Mouse (Mus musculus): ENCODE measurements around the gene Elp6. TPM values are rescaled to one million over a fixed set of nuclear protein-coding genes. Genes with fewer than 3 reads are reported as not detected.

Elp6 gene
- polyA plus RNA-seq, 1 experiment from 2014 or later: 20.5 TPM

- WGBS: 89% methylated on average over 5 of the region's 5 CpGs
- H3K27me3 ChIP-seq (replicated peaks; ENCODE audit: control insufficient read depth, insufficient read depth, low read length): no peaks in the 10 kb centered on the region
- H3K9ac ChIP-seq (ENCODE audit: low read depth, low read length): 0 out of 2 replicates have a peak overlapping the region, but pooled peaks have one; percentile 79
- no peak overlapping the region for H3K27ac ChIP-seq (ENCODE audit: low read length)
- H3K9me3 ChIP-seq (ENCODE audit: control insufficient read depth, low read length): no peaks in the 10 kb centered on the region
- ATAC-seq: no peak
- no peak overlapping the region for H3K4me3 ChIP-seq (ENCODE audit: low read length)
- H3K4me2 ChIP-seq (ENCODE audit: low read depth, low read length): no peak overlapping the region
- 0 out of 2 replicates have a peak, but pooled peaks cover 3% of the 10 kb centered on the region for H3K36me3 ChIP-seq (ENCODE audit: control insufficient read depth, insufficient read depth, low read length)
- peaks cover 6% of the 10 kb centered on the region; the same call in 1 of the 2 replicates for H3K4me1 ChIP-seq (ENCODE audit: control insufficient read depth, insufficient read depth, low read length)
Observed at GRCm38 (mm10) chr9:110306371-110306770, 1.4 kb downstream of the Elp6 start.

GRCm38 (mm10) chr9:110314706-110315105, 9.7 kb downstream of the Elp6 start:
- WGBS: 78% methylated on average over 5 of the region's 5 CpGs
- no peak for ATAC-seq
- no peaks in the 10 kb centered on the region for H3K9me3 ChIP-seq (ENCODE audit: control insufficient read depth, low read length)
- H3K36me3 ChIP-seq (ENCODE audit: control insufficient read depth, insufficient read depth, low read length): 0 out of 2 replicates have a peak, but pooled peaks cover 3% of the 10 kb centered on the region
- H3K4me1 ChIP-seq (ENCODE audit: control insufficient read depth, insufficient read depth, low read length): no peaks in the 10 kb centered on the region
- no peak overlapping the region for H3K9ac ChIP-seq (ENCODE audit: low read depth, low read length)
- no peak overlapping the region for H3K4me3 ChIP-seq (ENCODE audit: low read length)
- H3K27ac ChIP-seq (ENCODE audit: low read length): no peak overlapping the region
- H3K4me2 ChIP-seq (ENCODE audit: low read depth, low read length): no peak overlapping the region
- H3K27me3 ChIP-seq (replicated peaks; ENCODE audit: control insufficient read depth, insufficient read depth, low read length): no peaks in the 10 kb centered on the region

- Histone ChIP-seq H3K27me3 (replicated peaks; ENCODE audit: control insufficient read depth, insufficient read depth, low read length) (no peaks in the 10 kb centered on the region), H3K9ac (ENCODE audit: low read depth, low read length) (no peak overlapping the region), H3K4me3 (ENCODE audit: low read length) (no peak overlapping the region), H3K9me3 (ENCODE audit: control insufficient read depth, low read length) (no peaks in the 10 kb centered on the region), H3K4me1 (ENCODE audit: control insufficient read depth, insufficient read depth, low read length) (no peaks in the 10 kb centered on the region), H3K4me2 (ENCODE audit: low read depth, low read length) (no peak overlapping the region), H3K27ac (ENCODE audit: low read length) (no peak overlapping the region), H3K36me3 (ENCODE audit: control insufficient read depth, insufficient read depth, low read length) (0 out of 2 replicates have a peak, but pooled peaks cover 3% of the 10 kb centered on the region)
- ATAC-seq: no peak
- WGBS: 90% methylated on average over 6 of the region's 6 CpGs
Observed at GRCm38 (mm10) chr9:110315410-110315809, 10.4 kb downstream of the Elp6 start.

- H3K4me1 ChIP-seq (ENCODE audit: control insufficient read depth, insufficient read depth, low read length): no peaks in the 10 kb centered on the region
- H3K9me3 ChIP-seq (ENCODE audit: control insufficient read depth, low read length): no peaks in the 10 kb centered on the region
- H3K36me3 ChIP-seq (ENCODE audit: control insufficient read depth, insufficient read depth, low read length): 0 out of 2 replicates have a peak, but pooled peaks cover under 1% of the 10 kb centered on the region
- H3K9ac ChIP-seq (ENCODE audit: low read depth, low read length): no peak overlapping the region
- H3K4me2 ChIP-seq (ENCODE audit: low read depth, low read length): no peak overlapping the region
- H3K4me3 ChIP-seq (ENCODE audit: low read length): no peak overlapping the region
- 92% methylated on average over 8 of the region's 8 CpGs for WGBS
- no peak for ATAC-seq
- H3K27ac ChIP-seq (ENCODE audit: low read length): no peak overlapping the region
- H3K27me3 ChIP-seq (replicated peaks; ENCODE audit: control insufficient read depth, insufficient read depth, low read length): no peaks in the 10 kb centered on the region
Observed at GRCm38 (mm10) chr9:110315904-110316303, 10.9 kb downstream of the Elp6 start.

- Histone ChIP-seq H3K4me2 (ENCODE audit: low read depth, low read length) (no peak overlapping the region), H3K27ac (ENCODE audit: low read length) (no peak overlapping the region), H3K9ac (ENCODE audit: low read depth, low read length) (no peak overlapping the region), H3K27me3 (replicated peaks; ENCODE audit: control insufficient read depth, insufficient read depth, low read length) (no peaks in the 10 kb centered on the region), H3K4me1 (ENCODE audit: control insufficient read depth, insufficient read depth, low read length) (no peaks in the 10 kb centered on the region), H3K9me3 (ENCODE audit: control insufficient read depth, low read length) (no peaks in the 10 kb centered on the region), H3K36me3 (ENCODE audit: control insufficient read depth, insufficient read depth, low read length) (no peaks in the 10 kb centered on the region), H3K4me3 (ENCODE audit: low read length) (no peak overlapping the region)
- ATAC-seq: no peak
- WGBS: 95% methylated on average over 8 of the region's 8 CpGs
Observed at GRCm38 (mm10) chr9:110316503-110316902, 11.5 kb downstream of the Elp6 start.

- H3K9ac ChIP-seq (ENCODE audit: low read depth, low read length): no peak overlapping the region
- H3K9me3 ChIP-seq (ENCODE audit: control insufficient read depth, low read length): no peaks in the 10 kb centered on the region
- no peak overlapping the region for H3K4me2 ChIP-seq (ENCODE audit: low read depth, low read length)
- H3K4me3 ChIP-seq (ENCODE audit: low read length): no peak overlapping the region
- ATAC-seq: no peak
- 95% methylated on average over 10 of the region's 10 CpGs for whole genome bisulfite sequencing
- no peaks in the 10 kb centered on the region for H3K4me1 ChIP-seq (ENCODE audit: control insufficient read depth, insufficient read depth, low read length)
- no peak overlapping the region for H3K27ac ChIP-seq (ENCODE audit: low read length)
- no peaks in the 10 kb centered on the region for H3K36me3 ChIP-seq (ENCODE audit: control insufficient read depth, insufficient read depth, low read length)
- H3K27me3 ChIP-seq (replicated peaks; ENCODE audit: control insufficient read depth, insufficient read depth, low read length): no peaks in the 10 kb centered on the region
Observed at GRCm38 (mm10) chr9:110320769-110321168, 15.8 kb downstream of the Elp6 start.

- Histone ChIP-seq H3K9ac (ENCODE audit: low read depth, low read length) (no peak overlapping the region), H3K27ac (ENCODE audit: low read length) (no peak overlapping the region), H3K4me3 (ENCODE audit: low read length) (no peak overlapping the region), H3K27me3 (replicated peaks; ENCODE audit: control insufficient read depth, insufficient read depth, low read length) (no peaks in the 10 kb centered on the region), H3K4me1 (ENCODE audit: control insufficient read depth, insufficient read depth, low read length) (no peaks in the 10 kb centered on the region), H3K9me3 (ENCODE audit: control insufficient read depth, low read length) (no peaks in the 10 kb centered on the region), H3K4me2 (ENCODE audit: low read depth, low read length) (no peak overlapping the region), H3K36me3 (ENCODE audit: control insufficient read depth, insufficient read depth, low read length) (no peaks in the 10 kb centered on the region)
- ATAC-seq: no peak
Observed at GRCm38 (mm10) chr9:110322972-110323371, 18.0 kb downstream of the Elp6 start.

GRCm38 (mm10) chr9:110324181-110324580, 19.2 kb downstream of the Elp6 start:
- Histone ChIP-seq H3K9me3 (ENCODE audit: control insufficient read depth, low read length) (no peaks in the 10 kb centered on the region), H3K9ac (ENCODE audit: low read depth, low read length) (no peak overlapping the region), H3K36me3 (ENCODE audit: control insufficient read depth, insufficient read depth, low read length) (no peaks in the 10 kb centered on the region), H3K27ac (ENCODE audit: low read length) (no peak overlapping the region), H3K27me3 (replicated peaks; ENCODE audit: control insufficient read depth, insufficient read depth, low read length) (no peaks in the 10 kb centered on the region), H3K4me3 (ENCODE audit: low read length) (no peak overlapping the region), H3K4me1 (ENCODE audit: control insufficient read depth, insufficient read depth, low read length) (no peaks in the 10 kb centered on the region), H3K4me2 (ENCODE audit: low read depth, low read length) (no peak overlapping the region)
- 89% methylated on average over 1 of the region's 1 CpGs for WGBS
- no peak for ATAC-seq

- no peak overlapping the region for H3K9ac ChIP-seq (ENCODE audit: low read depth, low read length)
- no peaks in the 10 kb centered on the region for H3K9me3 ChIP-seq (ENCODE audit: control insufficient read depth, low read length)
- H3K4me1 ChIP-seq (ENCODE audit: control insufficient read depth, insufficient read depth, low read length): no peaks in the 10 kb centered on the region
- H3K27me3 ChIP-seq (replicated peaks; ENCODE audit: control insufficient read depth, insufficient read depth, low read length): no peaks in the 10 kb centered on the region
- H3K4me2 ChIP-seq (ENCODE audit: low read depth, low read length): no peak overlapping the region
- H3K4me3 ChIP-seq (ENCODE audit: low read length): no peak overlapping the region
- H3K27ac ChIP-seq (ENCODE audit: low read length): no peak overlapping the region
- 75% methylated on average over 2 of the region's 2 CpGs for WGBS
- H3K36me3 ChIP-seq (ENCODE audit: control insufficient read depth, insufficient read depth, low read length): no peaks in the 10 kb centered on the region
- ATAC-seq: no peak
Observed at GRCm38 (mm10) chr9:110328178-110328577, 23.2 kb downstream of the Elp6 start.

- H3K27ac ChIP-seq (ENCODE audit: low read length): no peak overlapping the region
- 53% methylated on average over 5 of the region's 5 CpGs for WGBS
- no peaks in the 10 kb centered on the region for H3K36me3 ChIP-seq (ENCODE audit: control insufficient read depth, insufficient read depth, low read length)
- no peaks in the 10 kb centered on the region for H3K27me3 ChIP-seq (replicated peaks; ENCODE audit: control insufficient read depth, insufficient read depth, low read length)
- no peak for ATAC-seq
- peaks cover 4% of the 10 kb centered on the region; the same call in 1 of the 2 replicates for H3K4me1 ChIP-seq (ENCODE audit: control insufficient read depth, insufficient read depth, low read length)
- H3K4me3 ChIP-seq (ENCODE audit: low read length): no peak overlapping the region
- H3K9ac ChIP-seq (ENCODE audit: low read depth, low read length): no peak overlapping the region
- H3K4me2 ChIP-seq (ENCODE audit: low read depth, low read length): no peak overlapping the region
- no peaks in the 10 kb centered on the region for H3K9me3 ChIP-seq (ENCODE audit: control insufficient read depth, low read length)
Observed at GRCm38 (mm10) chr9:110328946-110329630, 24.1 kb downstream of the Elp6 start.
